Mouse (Mus musculus): ENCODE measurements at regions not wholly inside any gene's neighbourhood (a gene's known extent, or its start where the extent isn't known, plus 50 kb on each side); places are given as distances from the start of the nearest gene placed in this dataset.
A peak's percentile ranks its signal among the peaks of the same experiment; 100 is the strongest.

- DNase-seq = no peak
These were observed 106.5 kb upstream of the Mmadhc start for GRCm38 (mm10) chr2:50403106-50403505.

- DNase-seq = peak; percentile 53 to 56
These were observed 102.0 kb upstream of the Mmadhc start for GRCm38 (mm10) chr2:50398576-50398975.

GRCm38 (mm10) chr2:50377609-50378413 is 81.2 kb upstream of the Mmadhc start:
- DNase-seq = no peak

- peak; percentile 13 to 21 for DNase-seq
These were observed 77.0 kb upstream of the Mmadhc start for GRCm38 (mm10) chr2:50373626-50374025.

- no peak for DNase-seq
These were observed 76.4 kb upstream of the Mmadhc start for GRCm38 (mm10) chr2:50373006-50373405.

- DNase-seq = peak in 1 of 2 experiments; percentile 7
These were observed 72.2 kb upstream of the Mmadhc start for GRCm38 (mm10) chr2:50368831-50369230.

GRCm38 (mm10) chr2:50368351-50368750 is 71.8 kb upstream of the Mmadhc start:
- no peak for DNase-seq

- DNase-seq = no peak
These were observed 68.6 kb upstream of the Mmadhc start for GRCm38 (mm10) chr2:50365221-50365620.

GRCm38 (mm10) chr2:50356089-50356488 is 59.5 kb upstream of the Mmadhc start:
- no peak for DNase-seq

- DNase-seq = peak; percentile 51 to 72
These were observed 51.1 kb upstream of the Mmadhc start for GRCm38 (mm10) chr2:50347486-50348265.

Data from cerebellum, postnatal 10 days (tissue).